Mouse (Mus musculus) heart, postnatal 0 days (tissue): Measurements from ENCODE around the gene Copz2.

ENCODE experiments used
- CTCF ChIP-seq: IDR thresholded peaks from 2 replicates; pipeline ENCODE4 v1.5.1; 2016; ENCODE audit warnings: antibody characterized with exemption, control low read depth, low read depth
- EP300 ChIP-seq: IDR thresholded peaks from 2 replicates; pipeline ENCODE4 v1.6.1; 2016; ENCODE audit warnings: antibody characterized with exemption, low read depth

DNA sequence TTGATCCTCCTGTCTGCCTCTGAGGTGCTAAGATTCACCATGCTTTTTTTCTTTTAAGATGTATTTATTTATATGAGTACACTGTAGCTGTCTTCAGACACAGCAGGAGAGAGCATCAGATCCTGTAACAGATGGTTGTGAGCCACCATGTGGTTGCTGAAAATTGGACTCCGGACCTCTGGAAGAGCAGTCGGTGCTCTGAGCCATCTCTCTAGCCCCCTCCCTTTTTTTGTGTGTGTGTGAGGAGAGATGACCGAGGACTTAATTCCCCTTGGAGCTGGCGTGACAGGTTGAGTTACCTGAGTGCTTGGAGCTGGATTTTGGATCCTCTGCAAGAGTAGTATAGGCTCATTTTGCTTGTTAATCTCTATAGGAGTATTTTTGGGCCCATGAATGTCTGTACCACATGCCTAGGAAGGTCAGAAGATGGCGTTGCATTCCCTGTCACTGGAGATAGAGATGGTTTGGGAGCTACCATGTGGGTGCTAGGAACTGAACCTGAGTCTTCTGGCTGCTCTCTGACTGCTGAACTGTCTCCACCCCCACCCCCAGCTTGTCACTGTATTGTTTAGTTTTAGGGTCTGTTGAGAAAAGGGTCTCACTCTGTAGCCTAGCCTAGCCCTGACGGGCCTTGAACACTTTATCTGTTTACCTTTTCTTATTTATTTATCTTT lies 40.0 kb upstream of the Copz2 start:
- no peak for TF ChIP-seq CTCF
- TF ChIP-seq EP300 = no peak
